Mouse (Mus musculus): ENCODE measurements around the gene Megf11. TPM values are rescaled to one million over a fixed set of nuclear protein-coding genes. Genes with fewer than 3 reads are reported as not detected.

The Megf11 gene
- total and polyA plus RNA-seq, 3 experiments: 0.33 to 2.0 (median 1.6) TPM

DNA sequence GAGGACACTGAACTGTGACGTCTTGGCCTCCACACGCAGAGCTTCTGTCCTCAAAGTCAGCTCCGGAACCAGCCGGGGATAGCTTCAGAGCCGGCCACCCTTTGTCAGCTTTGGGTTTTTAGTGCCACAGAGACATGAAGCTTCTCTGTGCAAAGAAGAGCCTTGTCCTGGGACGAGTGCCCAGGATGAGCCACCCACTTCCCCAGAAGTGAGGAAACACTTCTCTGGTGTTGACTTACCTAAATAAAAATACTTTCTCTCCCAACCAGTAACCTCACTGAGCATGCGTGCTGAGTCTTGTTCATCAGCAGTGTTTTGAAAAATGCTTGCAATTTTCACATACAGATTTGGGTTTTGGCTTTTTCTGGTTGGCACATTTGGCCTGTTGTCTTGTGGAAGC, 29.8 kb upstream of the Megf11 start:
- intact Hi-C loops (cut with DNase I): no loop called here
- no peak for DNase-seq
- WGBS: 82% methylated on average over 7 of the region's 7 CpGs
- Histone ChIP-seq H3K79me2 (replicated peaks; ENCODE audit: control insufficient read depth, insufficient read depth, low read length) (no peaks in the 10 kb centered on the region), H3K9ac (ENCODE audit: low read depth, low read length) (no peak overlapping the region), H3K4me3 (no peak overlapping the region), H3K27ac (no peak overlapping the region), H3K4me1 (ENCODE audit: control insufficient read depth, insufficient read depth, low read length) (no peaks in the 10 kb centered on the region), H3K27me3 (ENCODE audit: control insufficient read depth, insufficient read depth, low read length) (no peaks in the 10 kb centered on the region), H3K36me3 (ENCODE audit: control insufficient read depth, insufficient read depth, low read length) (no peaks in the 10 kb centered on the region)
- TF ChIP-seq CTCF (IDR thresholded peaks at IDR 0.05): no peak
- TF ChIP-seq EP300 (IDR thresholded peaks at IDR 0.05; ENCODE audit: insufficient read depth, low read depth, low read length): no peak
- TF ChIP-seq POLR2A (IDR thresholded peaks at IDR 0.05; ENCODE audit: insufficient read depth, low read depth, low read length): no peak

- Histone ChIP-seq H3K4me3 (no peak overlapping the region), H3K4me1 (ENCODE audit: control insufficient read depth, insufficient read depth, low read length) (no peaks in the 10 kb centered on the region), H3K9ac (ENCODE audit: low read depth, low read length) (no peak overlapping the region), H3K36me3 (ENCODE audit: control insufficient read depth, insufficient read depth, low read length) (no peaks in the 10 kb centered on the region), H3K27me3 (ENCODE audit: control insufficient read depth, insufficient read depth, low read length) (no peaks in the 10 kb centered on the region), H3K27ac (no peak overlapping the region), H3K79me2 (replicated peaks; ENCODE audit: control insufficient read depth, insufficient read depth, low read length) (no peaks in the 10 kb centered on the region)
- TF ChIP-seq EP300 (IDR thresholded peaks at IDR 0.05; ENCODE audit: insufficient read depth, low read depth, low read length) (no peak), CTCF (IDR thresholded peaks at IDR 0.05) (no peak), POLR2A (IDR thresholded peaks at IDR 0.05; ENCODE audit: insufficient read depth, low read depth, low read length) (no peak)
- no peak for DNase-seq
- intact Hi-C loops (cut with DNase I): no loop called here
- WGBS: 70% methylated on average over 9 of the region's 9 CpGs
Measured at GRCm38 (mm10) chr9:64361231-64361950, 24.0 kb upstream of the Megf11 start.

DNA sequence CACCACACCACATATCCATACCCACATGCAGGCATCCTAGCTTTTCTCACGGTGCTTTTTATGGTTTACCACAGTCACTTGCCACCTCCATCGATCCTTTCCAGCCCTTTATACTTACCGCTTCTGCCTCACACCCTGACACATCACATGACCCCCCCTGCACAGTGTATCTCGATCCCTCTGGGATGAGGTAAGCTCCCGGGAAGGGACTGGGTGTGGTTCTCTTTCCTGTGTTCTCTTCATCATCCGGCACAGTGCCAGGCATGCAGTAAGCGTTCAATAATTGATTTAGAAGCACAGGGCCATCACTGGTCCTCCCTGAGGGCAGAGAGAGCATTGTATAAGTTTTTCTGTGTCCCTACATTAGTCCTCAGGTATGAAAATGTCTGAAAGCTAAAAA, 15.6 kb upstream of the Megf11 start:
- H3K9ac ChIP-seq (ENCODE audit: low read depth, low read length): no peak overlapping the region
- TF ChIP-seq EP300 (IDR thresholded peaks at IDR 0.05; ENCODE audit: insufficient read depth, low read depth, low read length) (no peak), POLR2A (IDR thresholded peaks at IDR 0.05; ENCODE audit: insufficient read depth, low read depth, low read length) (no peak), CTCF (IDR thresholded peaks at IDR 0.05) (no peak)
- no peaks in the 10 kb centered on the region for H3K79me2 ChIP-seq (replicated peaks; ENCODE audit: control insufficient read depth, insufficient read depth, low read length)
- intact Hi-C loops (cut with DNase I): no loop called here
- WGBS: 29% methylated on average over 7 of the region's 7 CpGs
- no peak overlapping the region for H3K27ac ChIP-seq
- H3K27me3 ChIP-seq (ENCODE audit: control insufficient read depth, insufficient read depth, low read length): no peaks in the 10 kb centered on the region; the same call in 1 of the 2 replicates
- no peak overlapping the region for H3K4me3 ChIP-seq
- H3K4me1 ChIP-seq (ENCODE audit: control insufficient read depth, insufficient read depth, low read length): no peaks in the 10 kb centered on the region
- no peak for DNase-seq
- H3K36me3 ChIP-seq (ENCODE audit: control insufficient read depth, insufficient read depth, low read length): no peaks in the 10 kb centered on the region

GRCm38 (mm10) chr9:64371305-64371819, 14.1 kb upstream of the Megf11 start:
- no peak for DNase-seq
- no peaks in the 10 kb centered on the region; the same call in 1 of the 2 replicates for H3K27me3 ChIP-seq (ENCODE audit: control insufficient read depth, insufficient read depth, low read length)
- WGBS: 62% methylated on average over 11 of the region's 11 CpGs
- no peaks in the 10 kb centered on the region for H3K79me2 ChIP-seq (replicated peaks; ENCODE audit: control insufficient read depth, insufficient read depth, low read length)
- H3K36me3 ChIP-seq (ENCODE audit: control insufficient read depth, insufficient read depth, low read length): no peaks in the 10 kb centered on the region
- H3K9ac ChIP-seq (ENCODE audit: low read depth, low read length): no peak overlapping the region
- no peak overlapping the region for H3K27ac ChIP-seq
- no peaks in the 10 kb centered on the region for H3K4me1 ChIP-seq (ENCODE audit: control insufficient read depth, insufficient read depth, low read length)
- intact Hi-C loops (cut with DNase I): no loop called here
- TF ChIP-seq POLR2A (IDR thresholded peaks at IDR 0.05; ENCODE audit: insufficient read depth, low read depth, low read length) (no peak), EP300 (IDR thresholded peaks at IDR 0.05; ENCODE audit: insufficient read depth, low read depth, low read length) (no peak), CTCF (IDR thresholded peaks at IDR 0.05) (no peak)
- H3K4me3 ChIP-seq: no peak overlapping the region

DNA sequence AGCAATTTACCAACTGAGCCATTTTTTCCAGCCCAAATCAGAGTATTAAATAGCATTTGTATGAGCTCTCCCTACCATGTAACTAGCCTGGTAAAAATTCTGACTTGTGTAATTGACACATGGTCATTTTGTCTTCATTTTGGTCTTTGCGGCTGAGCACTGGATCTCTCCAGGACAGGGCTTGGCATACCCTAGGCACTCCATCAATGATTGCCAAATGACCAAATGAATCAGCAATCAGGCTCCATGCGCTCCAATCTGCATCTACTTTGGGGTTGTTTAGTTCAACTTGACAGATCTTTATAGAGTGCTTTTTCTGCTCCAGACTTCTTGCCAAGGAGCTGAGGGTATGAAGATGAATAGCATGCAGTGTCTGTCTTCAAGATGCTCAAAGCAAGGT, 9.0 kb upstream of the Megf11 start:
- Histone ChIP-seq H3K27me3 (ENCODE audit: control insufficient read depth, insufficient read depth, low read length) (no peaks in the 10 kb centered on the region; the same call in 1 of the 2 replicates), H3K9ac (ENCODE audit: low read depth, low read length) (no peak overlapping the region), H3K4me1 (ENCODE audit: control insufficient read depth, insufficient read depth, low read length) (no peaks in the 10 kb centered on the region), H3K27ac (no peak overlapping the region), H3K36me3 (ENCODE audit: control insufficient read depth, insufficient read depth, low read length) (no peaks in the 10 kb centered on the region), H3K79me2 (replicated peaks; ENCODE audit: control insufficient read depth, insufficient read depth, low read length) (no peaks in the 10 kb centered on the region), H3K4me3 (no peak overlapping the region)
- TF ChIP-seq CTCF (IDR thresholded peaks at IDR 0.05) (no peak), POLR2A (IDR thresholded peaks at IDR 0.05; ENCODE audit: insufficient read depth, low read depth, low read length) (no peak), EP300 (IDR thresholded peaks at IDR 0.05; ENCODE audit: insufficient read depth, low read depth, low read length) (no peak)
- intact Hi-C loops (cut with DNase I): no loop called here
- WGBS: 86% methylated on average over 2 of the region's 2 CpGs
- DNase-seq: no peak

GRCm38 (mm10) chr9:64383021-64383788, 2.2 kb upstream of the Megf11 start:
- no peaks in the 10 kb centered on the region for H3K36me3 ChIP-seq (ENCODE audit: control insufficient read depth, insufficient read depth, low read length)
- no peak overlapping the region for H3K9ac ChIP-seq (ENCODE audit: low read depth, low read length)
- peak in 1 of 2 experiments; percentile 8 for DNase-seq
- TF ChIP-seq CTCF (IDR thresholded peaks at IDR 0.05) (no peak), POLR2A (IDR thresholded peaks at IDR 0.05; ENCODE audit: insufficient read depth, low read depth, low read length) (no peak), EP300 (IDR thresholded peaks at IDR 0.05; ENCODE audit: insufficient read depth, low read depth, low read length) (no peak)
- H3K27ac ChIP-seq: no peak overlapping the region
- intact Hi-C loops (cut with DNase I): no loop called here
- WGBS: 50% methylated on average over 10 of the region's 10 CpGs
- H3K27me3 ChIP-seq (ENCODE audit: control insufficient read depth, insufficient read depth, low read length): peaks cover 16% of the 10 kb centered on the region
- no peak overlapping the region for H3K4me3 ChIP-seq
- no peaks in the 10 kb centered on the region for H3K79me2 ChIP-seq (replicated peaks; ENCODE audit: control insufficient read depth, insufficient read depth, low read length)
- no peaks in the 10 kb centered on the region for H3K4me1 ChIP-seq (ENCODE audit: control insufficient read depth, insufficient read depth, low read length)
